Mouse (Mus musculus): Measurements from ENCODE around the gene Calm2. TPM values are rescaled to one million over a fixed set of nuclear protein-coding genes. Genes with fewer than 3 reads are reported as not detected.

Gene Calm2
- polyA plus RNA-seq, 1 experiment from 2014 or later = 1,008 TPM

GRCm38 (mm10) chr17:87453336-87453735 is 6.6 kb upstream of the Calm2 start:
- Histone ChIP-seq H3K36me3 (no peaks in the 10 kb centered on the region), H3K27ac (no peak overlapping the region), H3K4me3 (no peak overlapping the region), H3K4me1 (peaks cover 2% of the 10 kb centered on the region; the same call in 1 of the 2 replicates), H3K27me3 (ENCODE audit: low read depth, poor library complexity, severe bottlenecking) (0 out of 2 replicates have a peak, but pooled peaks cover 3% of the 10 kb centered on the region), H3K9me3 (replicated peaks) (no peaks in the 10 kb centered on the region)
- no peak for DNase-seq (ENCODE audit: low spot score)
- WGBS = 83% methylated on average over 7 of the region's 7 CpGs

- DNase-seq (ENCODE audit: low spot score) = no peak
- Histone ChIP-seq H3K9me3 (replicated peaks) (no peaks in the 10 kb centered on the region), H3K4me3 (no peak overlapping the region), H3K4me1 (peaks cover 23% of the 10 kb centered on the region), H3K36me3 (peaks cover 7% of the 10 kb centered on the region), H3K27ac (no peak overlapping the region), H3K27me3 (ENCODE audit: low read depth, poor library complexity, severe bottlenecking) (0 out of 2 replicates have a peak, but pooled peaks cover 3% of the 10 kb centered on the region)
- WGBS = 91% methylated on average over 8 of the region's 8 CpGs
Measured at GRCm38 (mm10) chr17:87448881-87449280, 2.1 kb upstream of the Calm2 start.

- WGBS = 96% methylated on average over 9 of the region's 9 CpGs
- no peaks in the 10 kb centered on the region for H3K9me3 ChIP-seq (replicated peaks)
- no peak overlapping the region for H3K4me3 ChIP-seq
- 0 out of 2 replicates have a peak, but pooled peaks cover 3% of the 10 kb centered on the region for H3K27me3 ChIP-seq (ENCODE audit: low read depth, poor library complexity, severe bottlenecking)
- peaks cover 28% of the 10 kb centered on the region for H3K4me1 ChIP-seq
- DNase-seq (ENCODE audit: low spot score) = no peak
- H3K36me3 ChIP-seq = peaks cover 11% of the 10 kb centered on the region
- H3K27ac ChIP-seq = no peak overlapping the region
Measured at GRCm38 (mm10) chr17:87448339-87448738, 1.6 kb upstream of the Calm2 start.

- WGBS = 40% methylated on average over 12 of the region's 12 CpGs
- peaks cover 34% of the 10 kb centered on the region for H3K4me1 ChIP-seq
Measured at GRCm38 (mm10) chr17:87447612-87448200, 971 bp upstream of the Calm2 start.

GRCm38 (mm10) chr17:87445917-87446766 is 593 bp downstream of the Calm2 start:
- H3K9me3 ChIP-seq (replicated peaks) = no peaks in the 10 kb centered on the region
- H3K36me3 ChIP-seq = peaks cover 32% of the 10 kb centered on the region
- WGBS = 1% methylated on average over 77 of the region's 86 CpGs
- H3K27me3 ChIP-seq (ENCODE audit: low read depth, poor library complexity, severe bottlenecking) = 0 out of 2 replicates have a peak, but pooled peaks cover 3% of the 10 kb centered on the region
- peak overlapping the region; percentile 92 for H3K4me3 ChIP-seq
- H3K4me1 ChIP-seq = peaks cover 46% of the 10 kb centered on the region
- DNase-seq (ENCODE audit: low spot score) = peak; percentile 83
- peak overlapping the region; percentile 100 for H3K27ac ChIP-seq

More at GRCm38 (mm10) chr17:87447612-87448200, 971 bp upstream of the Calm2 start:
- H3K9me3 ChIP-seq (replicated peaks) = no peaks in the 10 kb centered on the region
- peaks cover 16% of the 10 kb centered on the region for H3K36me3 ChIP-seq
- 0 out of 2 replicates have a peak, but pooled peaks cover 3% of the 10 kb centered on the region for H3K27me3 ChIP-seq (ENCODE audit: low read depth, poor library complexity, severe bottlenecking)
- H3K27ac ChIP-seq = peak overlapping the region; percentile 100
- H3K4me3 ChIP-seq = peak overlapping the region; percentile 92
- DNase-seq (ENCODE audit: low spot score) = no peak

GRCm38 (mm10) chr17:87445337-87445916 is 1.3 kb downstream of the Calm2 start:
- H3K9me3 ChIP-seq (replicated peaks) = no peaks in the 10 kb centered on the region
- 1% methylated on average over 13 of the region's 13 CpGs for WGBS
- 0 out of 2 replicates have a peak, but pooled peaks cover 3% of the 10 kb centered on the region for H3K27me3 ChIP-seq (ENCODE audit: low read depth, poor library complexity, severe bottlenecking)
- H3K27ac ChIP-seq = peak overlapping the region; percentile 100
- peaks cover 47% of the 10 kb centered on the region for H3K4me1 ChIP-seq
- DNase-seq (ENCODE audit: low spot score) = no peak
- H3K36me3 ChIP-seq = peaks cover 36% of the 10 kb centered on the region
- H3K4me3 ChIP-seq = peak overlapping the region; percentile 92

- Histone ChIP-seq H3K9me3 (replicated peaks) (no peaks in the 10 kb centered on the region), H3K27ac (no peak overlapping the region), H3K36me3 (peaks cover 41% of the 10 kb centered on the region), H3K27me3 (ENCODE audit: low read depth, poor library complexity, severe bottlenecking) (0 out of 2 replicates have a peak, but pooled peaks cover 3% of the 10 kb centered on the region), H3K4me3 (peak overlapping the region; percentile 92), H3K4me1 (peaks cover 47% of the 10 kb centered on the region)
- WGBS = 61% methylated on average over 4 of the region's 4 CpGs
- no peak for DNase-seq (ENCODE audit: low spot score)
Measured at GRCm38 (mm10) chr17:87444763-87445162, 2.0 kb downstream of the Calm2 start.

- no peak for DNase-seq (ENCODE audit: low spot score)
- Histone ChIP-seq H3K4me1 (peaks cover 40% of the 10 kb centered on the region), H3K27ac (no peak overlapping the region), H3K9me3 (replicated peaks) (no peaks in the 10 kb centered on the region), H3K27me3 (ENCODE audit: low read depth, poor library complexity, severe bottlenecking) (no peaks in the 10 kb centered on the region), H3K36me3 (peaks cover 53% of the 10 kb centered on the region), H3K4me3 (no peak overlapping the region)
- 92% methylated on average over 2 of the region's 2 CpGs for WGBS
Measured at GRCm38 (mm10) chr17:87441537-87441936, 5.2 kb downstream of the Calm2 start.

- peaks cover 30% of the 10 kb centered on the region for H3K4me1 ChIP-seq
- no peak overlapping the region for H3K4me3 ChIP-seq
- no peak for DNase-seq (ENCODE audit: low spot score)
- H3K36me3 ChIP-seq = peaks cover 68% of the 10 kb centered on the region
- no peaks in the 10 kb centered on the region for H3K9me3 ChIP-seq (replicated peaks)
- whole genome bisulfite sequencing = 95% methylated on average over 2 of the region's 2 CpGs
- H3K27me3 ChIP-seq (ENCODE audit: low read depth, poor library complexity, severe bottlenecking) = no peaks in the 10 kb centered on the region
- no peak overlapping the region for H3K27ac ChIP-seq
Measured at GRCm38 (mm10) chr17:87439441-87439840, 7.3 kb downstream of the Calm2 start.

- Histone ChIP-seq H3K27ac (no peak overlapping the region), H3K4me3 (no peak overlapping the region), H3K36me3 (peaks cover 77% of the 10 kb centered on the region), H3K27me3 (ENCODE audit: low read depth, poor library complexity, severe bottlenecking) (no peaks in the 10 kb centered on the region), H3K9me3 (replicated peaks) (no peaks in the 10 kb centered on the region), H3K4me1 (no peaks in the 10 kb centered on the region)
- WGBS = 97% methylated on average over 3 of the region's 3 CpGs
- DNase-seq (ENCODE audit: low spot score) = no peak
Measured at GRCm38 (mm10) chr17:87433929-87434328, 12.8 kb downstream of the Calm2 start.

GRCm38 (mm10) chr17:87432743-87433142 is 14.0 kb downstream of the Calm2 start:
- Histone ChIP-seq H3K4me1 (no peaks in the 10 kb centered on the region), H3K4me3 (no peak overlapping the region), H3K27me3 (ENCODE audit: low read depth, poor library complexity, severe bottlenecking) (no peaks in the 10 kb centered on the region), H3K27ac (no peak overlapping the region), H3K9me3 (replicated peaks) (no peaks in the 10 kb centered on the region), H3K36me3 (peaks cover 80% of the 10 kb centered on the region)
- 96% methylated on average over 5 of the region's 5 CpGs for WGBS
- DNase-seq (ENCODE audit: low spot score) = no peak

GRCm38 (mm10) chr17:87432314-87432713 is 14.4 kb downstream of the Calm2 start:
- Histone ChIP-seq H3K36me3 (peaks cover 84% of the 10 kb centered on the region), H3K4me1 (no peaks in the 10 kb centered on the region), H3K4me3 (no peak overlapping the region), H3K27ac (no peak overlapping the region), H3K9me3 (replicated peaks) (no peaks in the 10 kb centered on the region), H3K27me3 (ENCODE audit: low read depth, poor library complexity, severe bottlenecking) (no peaks in the 10 kb centered on the region)
- DNase-seq (ENCODE audit: low spot score) = no peak

- no peak overlapping the region for H3K27ac ChIP-seq
- DNase-seq (ENCODE audit: low spot score) = no peak
- peaks cover 70% of the 10 kb centered on the region for H3K36me3 ChIP-seq
- no peak overlapping the region for H3K4me3 ChIP-seq
- no peaks in the 10 kb centered on the region for H3K4me1 ChIP-seq
- 87% methylated on average over 3 of the region's 3 CpGs for WGBS
- no peaks in the 10 kb centered on the region for H3K9me3 ChIP-seq (replicated peaks)
- no peaks in the 10 kb centered on the region for H3K27me3 ChIP-seq (ENCODE audit: low read depth, poor library complexity, severe bottlenecking)
Measured at GRCm38 (mm10) chr17:87429431-87429830, 17.3 kb downstream of the Calm2 start.

Data from limb, embryonic 10.5 days (tissue).